Mouse (Mus musculus): ENCODE measurements at regions not wholly inside any gene's neighbourhood (a gene's known extent, or its start where the extent isn't known, plus 50 kb on each side); places are given as distances from the start of the nearest gene placed in this dataset.

DNA sequence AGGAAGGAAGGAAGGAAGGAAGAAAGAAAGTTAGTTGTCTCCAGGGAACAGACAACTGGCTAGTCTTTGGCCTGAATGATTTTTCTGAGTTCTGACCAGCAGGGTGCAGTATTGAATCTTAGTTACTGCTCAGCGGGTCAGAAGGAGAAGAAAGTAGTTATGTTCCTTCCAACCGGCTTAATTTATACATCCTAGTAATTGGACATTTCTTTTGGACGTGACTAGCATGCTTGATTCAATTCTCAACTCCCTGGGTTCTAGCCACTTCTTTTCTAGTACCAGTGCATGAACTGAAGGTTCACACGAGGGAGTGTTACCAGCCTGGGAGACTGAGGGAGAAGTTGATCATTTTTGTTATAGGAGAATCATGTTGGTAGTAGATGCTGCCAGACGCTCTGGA lies 269.1 kb upstream of the 4930452B06Rik start:
- DNase-seq, result peak; percentile 77

Data from embryo, embryonic 11 days (tissue).